Mouse (Mus musculus) left cerebral cortex, postnatal 10 days (tissue): ENCODE measurements at regions not wholly inside any gene's neighbourhood (a gene's known extent, or its start where the extent isn't known, plus 50 kb on each side); places are given as distances from the start of the nearest gene placed in this dataset.

ENCODE experiments used
- DNase-seq, 2 experiments: peaks; one replicate each; pipeline ENCODE4 v3.0.0; 2021 to 2022; ENCODE audit warnings: low spot score in 2 of 2, mixed read lengths in 1 of 2; ENCODE audit errors: extremely low spot score in 1 of 2
- intact Hi-C: fragments of 180-260 bp; cut with DNase I; formaldehyde crosslinking; loops from one replicate; pipeline ENCODE4 v1.15.1; 2025

DNA sequence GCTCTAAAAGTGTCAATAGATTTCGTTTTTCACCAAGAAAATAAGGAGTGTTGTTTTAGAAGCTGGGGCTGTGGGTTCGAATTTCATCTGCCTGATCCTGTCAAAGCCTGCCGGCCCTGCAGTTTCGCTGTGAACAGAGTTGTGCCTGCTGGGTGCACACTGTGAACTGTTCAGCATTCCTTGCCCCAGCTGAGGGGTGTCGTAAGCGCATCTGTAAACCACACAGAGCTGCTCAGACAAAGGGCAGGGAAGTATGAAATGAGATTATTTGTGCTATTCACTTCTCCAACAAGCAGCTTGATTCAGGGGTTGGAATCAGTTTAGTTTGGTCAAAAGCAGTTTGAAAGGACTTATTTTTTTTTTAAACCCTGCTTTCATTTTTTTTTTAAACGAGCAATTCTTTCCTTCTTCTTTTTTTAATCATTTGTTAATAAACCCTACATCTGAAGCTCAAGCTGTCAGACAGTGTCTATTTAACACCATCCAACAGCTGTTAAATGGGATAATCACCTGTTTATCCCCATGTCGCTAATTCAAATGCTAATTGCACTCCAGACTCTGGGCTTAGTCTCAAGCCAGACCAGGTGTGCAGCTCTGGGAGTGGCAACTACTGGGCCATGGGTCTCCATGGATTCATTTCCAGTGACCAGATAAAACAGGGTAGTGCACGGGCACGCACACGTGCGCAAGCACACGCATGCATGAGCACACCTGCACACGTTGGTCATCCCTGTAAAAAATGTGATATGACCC, 172.2 kb downstream of the Ly86 start:
- intact Hi-C loops: no loop called here
- DNase-seq: no peak

- no peak for DNase-seq
- intact Hi-C loops: no loop called here
These were observed 174.9 kb downstream of the Ly86 start for GRCm38 (mm10) chr13:37519948-37520347.

DNA sequence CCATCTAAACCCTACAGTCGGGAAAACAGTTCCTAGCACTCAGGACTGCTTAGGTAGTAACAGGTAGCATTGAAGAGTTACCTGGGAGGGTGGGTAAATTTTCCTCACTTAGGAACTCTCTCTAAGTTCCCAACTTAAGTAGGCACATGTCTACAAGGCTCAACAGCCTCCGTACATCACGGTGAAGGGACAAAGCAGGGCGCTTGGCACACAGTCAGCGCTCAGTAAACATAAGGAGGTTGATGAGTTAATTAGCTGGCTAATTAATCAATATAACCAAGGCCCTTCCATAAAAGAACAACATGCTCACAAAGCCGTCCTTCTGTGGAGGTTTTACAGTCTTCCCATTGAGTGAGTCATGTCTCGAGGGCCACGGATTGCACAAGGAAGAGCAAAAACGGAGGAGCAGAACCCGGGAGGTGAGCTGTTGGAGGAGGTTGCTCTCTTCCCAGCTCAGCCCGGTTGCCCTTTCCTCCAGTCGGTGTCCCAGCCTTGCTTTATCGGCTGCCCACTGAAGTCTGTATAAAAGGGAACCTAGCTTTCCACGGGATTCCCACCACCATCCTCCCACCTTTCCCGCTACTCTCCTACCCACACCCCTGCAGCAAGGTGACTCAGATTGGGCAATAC, 180.2 kb downstream of the Ly86 start:
- intact Hi-C loops: no loop called here
- no peak for DNase-seq

DNA sequence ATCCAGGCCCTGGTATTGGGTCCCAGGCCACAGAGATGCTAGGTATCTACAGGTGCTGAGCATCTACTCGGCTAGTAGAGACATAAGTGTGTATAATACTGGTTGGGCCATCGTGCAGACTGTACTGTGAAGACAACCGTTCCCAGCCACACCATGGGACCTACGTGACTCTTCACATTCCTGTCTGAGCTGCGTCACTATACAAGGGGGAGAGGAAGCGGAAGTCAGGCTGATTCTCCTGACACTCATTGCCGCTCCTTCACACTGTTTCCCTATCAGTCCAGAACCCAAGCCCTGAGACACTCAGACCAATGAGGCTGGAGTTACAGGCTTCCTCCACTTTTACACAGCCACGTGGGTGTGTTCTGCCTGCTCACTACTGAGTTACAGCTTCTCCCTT, 181.1 kb downstream of the Ly86 start:
- intact Hi-C loops: no loop called here
- no peak for DNase-seq

GRCm38 (mm10) chr13:37528380-37528779, 183.4 kb downstream of the Ly86 start:
- intact Hi-C loops: no loop called here
- no peak for DNase-seq

- intact Hi-C loops: no loop called here
- no peak for DNase-seq
These were observed 183.9 kb downstream of the Ly86 start for GRCm38 (mm10) chr13:37528876-37529275.

DNA sequence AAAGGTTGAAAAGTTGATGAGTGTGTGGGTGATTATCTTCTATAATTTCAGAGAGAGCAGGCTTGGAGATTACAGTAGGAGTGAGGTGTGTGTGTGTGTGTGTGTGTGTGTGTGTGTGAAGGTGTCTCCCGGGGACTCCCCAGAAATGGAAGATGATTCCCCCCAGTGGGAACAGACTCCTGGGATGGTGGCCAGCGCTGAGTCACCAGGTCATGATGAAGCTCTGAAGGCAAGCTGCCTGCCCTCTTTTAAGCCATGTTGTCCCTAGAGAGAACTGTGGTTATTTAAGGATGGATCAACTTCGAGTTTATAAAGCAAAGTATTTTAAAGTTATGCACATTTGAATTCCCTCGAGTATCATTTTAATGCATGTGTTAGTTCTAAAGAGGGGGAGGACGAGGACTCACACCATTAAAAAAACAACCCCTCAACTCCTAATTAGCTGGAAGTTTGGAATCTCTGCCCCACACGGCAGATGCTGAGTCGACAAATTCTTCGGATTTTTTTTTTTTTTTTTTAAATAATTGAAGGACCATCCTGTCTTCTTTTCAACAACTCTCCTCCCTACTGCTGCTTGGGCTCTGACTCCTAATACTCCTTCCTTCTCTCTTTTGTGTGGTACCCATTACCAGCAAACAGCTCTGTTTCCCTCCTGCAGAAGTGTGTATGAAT, 186.6 kb downstream of the Ly86 start:
- intact Hi-C loops: no loop called here
- DNase-seq: no peak

DNA sequence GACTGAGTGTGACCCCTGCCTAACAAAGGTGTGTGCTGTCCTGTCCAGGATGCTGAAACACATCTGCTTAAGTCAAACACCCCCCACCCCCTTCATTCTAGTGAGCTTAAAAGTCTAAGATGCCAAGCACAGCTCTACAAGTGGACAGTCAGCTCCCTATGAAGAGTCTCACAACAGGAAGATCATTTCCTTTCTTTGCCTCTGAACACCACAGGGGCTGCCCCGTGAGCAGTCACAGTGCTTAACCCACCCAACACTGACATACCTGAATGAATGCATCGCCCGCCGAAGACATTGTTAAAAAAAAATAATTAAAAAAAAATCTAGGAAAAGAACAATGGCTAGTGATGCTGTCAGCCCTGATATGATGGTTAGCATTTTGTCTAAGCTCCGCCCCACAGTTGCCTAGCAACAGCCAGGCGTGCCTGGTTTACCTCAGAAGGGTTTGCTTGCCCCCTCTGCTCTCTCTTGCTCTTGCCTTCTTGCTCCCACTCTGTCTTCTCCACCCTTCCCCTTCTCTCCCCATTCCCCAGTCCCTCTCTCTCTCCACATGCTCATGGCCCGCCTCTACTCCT, 187.7 kb downstream of the Ly86 start:
- intact Hi-C loops: no loop called here

DNA sequence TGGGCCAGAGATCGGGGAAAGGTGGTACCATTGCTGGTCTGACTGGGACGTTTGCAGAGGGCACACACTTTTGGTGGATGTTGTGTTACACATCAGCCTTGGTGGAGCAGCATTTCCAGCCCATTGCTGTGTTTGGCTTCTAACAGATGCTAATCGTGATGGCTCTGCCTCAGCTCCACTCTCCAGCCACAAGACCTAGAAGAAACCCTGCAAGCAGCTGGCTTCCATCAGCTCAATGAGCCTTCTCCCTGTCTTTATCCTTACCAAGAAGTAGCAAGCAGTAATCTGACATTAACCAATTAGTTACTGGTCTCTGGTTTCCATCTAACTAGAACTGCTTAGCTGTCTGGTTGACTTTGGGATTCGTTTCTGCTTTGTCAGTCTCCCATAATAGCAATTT, 188.8 kb downstream of the Ly86 start:
- intact Hi-C loops: no loop called here
- no peak for DNase-seq

More for the DNA sequence above, 187.7 kb downstream of the Ly86 start:
- no peak for DNase-seq

GRCm38 (mm10) chr13:37537330-37537729, 192.3 kb downstream of the Ly86 start:
- intact Hi-C loops: no loop called here
- no peak for DNase-seq

DNA sequence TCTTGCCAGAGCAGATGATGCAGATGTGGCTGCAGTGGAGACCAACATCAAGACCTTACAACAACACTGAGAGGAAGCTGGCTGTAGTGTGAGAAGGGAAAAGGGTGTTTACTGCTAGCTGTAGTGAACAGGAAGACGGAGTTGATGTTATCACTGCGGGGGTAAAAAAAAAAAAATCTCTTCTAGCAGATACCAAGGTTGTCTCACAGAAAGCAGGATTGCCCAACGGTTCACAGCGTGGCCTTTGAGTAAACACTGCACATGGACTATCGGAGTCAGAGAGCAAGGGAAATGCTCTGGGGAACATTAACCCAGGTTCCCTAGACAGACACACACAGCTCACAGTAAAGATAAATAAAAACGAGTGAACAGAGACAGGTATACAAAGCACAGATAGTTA, 192.8 kb downstream of the Ly86 start:
- intact Hi-C loops: no loop called here
- DNase-seq: no peak

GRCm38 (mm10) chr13:37540980-37541531, 196.0 kb downstream of the Ly86 start:
- no peak for DNase-seq
- intact Hi-C loops: no loop called here

GRCm38 (mm10) chr13:37541674-37542073, 196.7 kb downstream of the Ly86 start:
- DNase-seq: peak in 1 of 2 experiments; percentile 72
- intact Hi-C loops: no loop called here

DNA sequence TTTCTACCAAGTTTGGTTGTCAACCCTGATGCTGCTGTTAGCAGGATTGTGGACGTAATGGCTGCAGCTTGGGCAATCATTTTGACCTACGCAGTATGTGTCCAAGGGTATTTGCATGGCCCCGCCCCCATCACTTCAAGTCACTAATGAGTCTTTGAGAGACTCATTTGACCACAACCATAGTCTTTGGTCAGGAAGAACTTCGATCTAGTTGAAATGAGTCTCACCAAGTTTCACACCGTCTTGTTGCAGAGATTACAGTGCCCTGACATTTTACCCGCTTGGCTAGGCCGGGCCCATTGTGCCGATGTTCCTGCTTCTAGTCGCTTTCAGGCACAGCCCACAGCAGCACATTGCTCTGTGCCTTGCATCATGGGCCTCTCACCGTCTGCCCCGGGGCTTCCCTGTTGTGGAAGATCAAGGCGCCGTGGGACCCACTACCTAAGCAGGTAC, 197.8 kb downstream of the Ly86 start:
- intact Hi-C loops: no loop called here
- no peak for DNase-seq

GRCm38 (mm10) chr13:37543788-37544187, 198.8 kb downstream of the Ly86 start:
- DNase-seq: no peak
- intact Hi-C loops: no loop called here

DNA sequence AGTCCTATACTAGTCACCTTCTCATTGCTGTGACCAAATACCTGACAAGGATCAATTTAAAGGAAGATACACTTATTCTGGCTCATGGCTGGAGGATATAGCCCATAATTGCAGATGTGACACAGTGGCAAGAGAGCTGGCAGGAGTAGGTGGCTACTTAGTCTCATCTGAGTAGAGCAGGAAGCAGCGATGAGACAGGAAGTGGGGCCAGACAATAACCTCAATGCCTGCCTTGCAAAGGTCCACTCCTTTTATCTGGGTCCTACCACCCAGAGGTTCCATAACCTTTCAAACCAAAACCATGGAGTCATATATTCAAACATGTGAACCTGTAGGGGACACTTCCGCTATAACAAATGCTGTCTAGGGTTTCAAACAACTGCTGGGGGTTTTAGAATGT, 199.7 kb downstream of the Ly86 start:
- no peak for DNase-seq
- intact Hi-C loops: no loop called here

- intact Hi-C loops: no loop called here
- no peak for DNase-seq
These were observed 201.5 kb downstream of the Ly86 start for GRCm38 (mm10) chr13:37546556-37546955.

GRCm38 (mm10) chr13:37550584-37550983, 205.6 kb downstream of the Ly86 start:
- intact Hi-C loops: no loop called here
- no peak for DNase-seq

- DNase-seq: no peak
- intact Hi-C loops: no loop called here
These were observed 208.4 kb downstream of the Ly86 start for GRCm38 (mm10) chr13:37553392-37553791.
